Mouse (Mus musculus) embryonic facial prominence, embryonic 11.5 days (tissue): ENCODE data around the gene Rock2. TPM values are rescaled to one million over a fixed set of nuclear protein-coding genes. Genes with fewer than 3 reads are reported as not detected.

Experiments used
- ATAC-seq: fragments of 200-750 bp; cut with Nextera tagmentation; replicated peaks from 2 replicates; pipeline ENCODE4 v1.8.0; 2017; ENCODE audit warnings: low read depth; ENCODE audit not compliant: insufficient number of reproducible peaks, low FRiP score, low TSS enrichment
- DNase-seq: peaks from one replicate; pipeline ENCODE4 v3.0.0-alpha.2; 2015; ENCODE audit warnings: low spot score
- H3K27ac ChIP-seq: fragments of 300-500 bp; sonication (generic); replicated peaks from 2 replicates; pipeline ENCODE4 v1.5.1; 2014; ENCODE audit warnings: mild to moderate bottlenecking, low read depth, low read length, control low read depth
- H3K27me3 ChIP-seq: fragments of 300-500 bp; sonication (generic); 2 replicates; pipeline ENCODE4 v1.6.1; 2014; ENCODE audit warnings: mild to moderate bottlenecking, low read length, moderate library complexity, mixed read lengths; ENCODE audit not compliant: control insufficient read depth, insufficient read depth
- H3K36me3 ChIP-seq: fragments of 300-500 bp; sonication (generic); replicated peaks from 2 replicates; pipeline ENCODE4 v1.6.1; 2014; ENCODE audit warnings: low read depth, mild to moderate bottlenecking, low read length, moderate library complexity, mixed read lengths; ENCODE audit not compliant: control insufficient read depth, insufficient read depth
- H3K4me1 ChIP-seq: fragments of 300-500 bp; sonication (generic); 2 replicates; pipeline ENCODE4 v1.6.1; 2014; ENCODE audit warnings: low read length, mixed read lengths; ENCODE audit not compliant: control insufficient read depth, insufficient read depth
- H3K4me2 ChIP-seq: fragments of 300-500 bp; sonication (generic); 2 replicates; pipeline ENCODE4 v1.6.1; 2014; ENCODE audit warnings: low read depth, mild to moderate bottlenecking, control low read depth, low read length, moderate library complexity
- H3K4me3 ChIP-seq: fragments of 300-500 bp; sonication (generic); 2 replicates; pipeline ENCODE4 v1.5.1; 2014; ENCODE audit warnings: low read depth, low read length, control low read depth
- H3K9ac ChIP-seq: fragments of 300-500 bp; sonication (generic); replicated peaks from 2 replicates; pipeline ENCODE4 v1.6.1; 2014; ENCODE audit warnings: mild to moderate bottlenecking, control low read depth, low read length
- H3K9me3 ChIP-seq: fragments of 300-500 bp; sonication (generic); replicated peaks from 2 replicates; pipeline ENCODE4 v1.6.1; 2016; ENCODE audit warnings: mild to moderate bottlenecking, low read length, inconsistent platforms, mixed read lengths; ENCODE audit not compliant: control insufficient read depth
- WGBS: fragments of 180-500 bp; shearing (Covaris S2); extraction: QIAGEN DNeasy Blood & Tissue Kit; methylation state at CpG from one replicate; pipeline ENCODE4 v1.1.7; 2014; 5-methylcytosine and 5-hydroxymethylcytosine counted together
- polyA plus RNA-seq: library from polyadenylated mRNA; unstranded; fragments of >200 nt; fragmentation: Nextera tagmentation; extraction: Ambion mirVana; gene quantifications from 2 replicates; pipeline ENCODE4 v1.2.1, GENCODE M21; 2014

Rock2 gene
- polyA plus RNA-seq, 1 experiment from 2014 or later: 13.6 TPM

- H3K27ac ChIP-seq: no peak overlapping the region
- no peak overlapping the region for H3K4me2 ChIP-seq
- WGBS: 94% methylated on average over 1 of the region's 1 CpGs
- ATAC-seq: no peak
- DNase-seq: no peak
- no peak overlapping the region for H3K9ac ChIP-seq
- no peaks in the 10 kb centered on the region for H3K4me1 ChIP-seq
- H3K9me3 ChIP-seq: no peaks in the 10 kb centered on the region
- H3K36me3 ChIP-seq: no peaks in the 10 kb centered on the region
- H3K4me3 ChIP-seq: no peak overlapping the region
- no peaks in the 10 kb centered on the region for H3K27me3 ChIP-seq
Observed at GRCm38 (mm10) chr12:16907953-16908648, 13.4 kb downstream of the Rock2 start.

DNA sequence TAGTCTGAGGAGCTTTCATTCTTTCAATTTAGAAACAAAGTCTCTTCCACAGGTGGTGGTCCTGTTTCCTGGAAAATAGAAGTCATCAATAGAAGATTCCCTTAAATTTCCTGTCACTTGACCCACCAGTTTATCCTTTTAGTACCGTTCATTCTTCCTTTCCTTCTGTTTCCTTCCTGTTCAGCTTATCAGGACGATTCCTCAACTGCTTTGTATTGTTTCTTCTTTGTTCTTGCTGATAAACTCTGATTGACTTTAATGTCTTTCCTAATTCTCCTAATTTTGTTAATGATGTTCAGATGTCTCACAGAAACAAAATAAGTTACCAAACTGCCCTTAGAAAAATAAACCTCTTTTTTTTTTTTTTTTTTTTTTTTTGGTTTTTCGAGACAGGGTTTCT is 16.8 kb downstream of the Rock2 start:
- Histone ChIP-seq H3K27me3 (no peaks in the 10 kb centered on the region), H3K4me3 (no peak overlapping the region), H3K27ac (no peak overlapping the region), H3K9me3 (no peaks in the 10 kb centered on the region), H3K36me3 (no peaks in the 10 kb centered on the region), H3K4me1 (no peaks in the 10 kb centered on the region), H3K9ac (no peak overlapping the region), H3K4me2 (no peak overlapping the region)
- DNase-seq: no peak
- no peak for ATAC-seq
- WGBS: 39% methylated on average over 2 of the region's 3 CpGs

GRCm38 (mm10) chr12:16912600-16912999 is 17.9 kb downstream of the Rock2 start:
- H3K9me3 ChIP-seq: no peaks in the 10 kb centered on the region
- WGBS: 94% methylated on average over 3 of the region's 3 CpGs
- no peak for ATAC-seq
- H3K36me3 ChIP-seq: no peaks in the 10 kb centered on the region
- no peak overlapping the region for H3K9ac ChIP-seq
- no peaks in the 10 kb centered on the region for H3K4me1 ChIP-seq
- no peak overlapping the region for H3K4me3 ChIP-seq
- no peak overlapping the region for H3K27ac ChIP-seq
- no peaks in the 10 kb centered on the region for H3K27me3 ChIP-seq
- H3K4me2 ChIP-seq: no peak overlapping the region
- DNase-seq: no peak

- ATAC-seq: no peak
- no peaks in the 10 kb centered on the region for H3K36me3 ChIP-seq
- no peak for DNase-seq
- no peak overlapping the region for H3K4me2 ChIP-seq
- no peak overlapping the region for H3K9ac ChIP-seq
- H3K27me3 ChIP-seq: no peaks in the 10 kb centered on the region
- no peaks in the 10 kb centered on the region for H3K9me3 ChIP-seq
- H3K4me3 ChIP-seq: no peak overlapping the region
- H3K4me1 ChIP-seq: no peaks in the 10 kb centered on the region
- H3K27ac ChIP-seq: no peak overlapping the region
Observed at GRCm38 (mm10) chr12:16920186-16920860, 25.6 kb downstream of the Rock2 start.

GRCm38 (mm10) chr12:16927889-16928288 is 33.2 kb downstream of the Rock2 start:
- ATAC-seq (no peak), DNase-seq (no peak)
- Histone ChIP-seq H3K36me3 (no peaks in the 10 kb centered on the region; the same call in 1 of the 2 replicates), H3K9me3 (no peaks in the 10 kb centered on the region), H3K4me1 (no peaks in the 10 kb centered on the region), H3K27me3 (no peaks in the 10 kb centered on the region), H3K4me3 (no peak overlapping the region), H3K9ac (no peak overlapping the region), H3K4me2 (no peak overlapping the region), H3K27ac (no peak overlapping the region)
- WGBS: 88% methylated on average over 2 of the region's 2 CpGs

GRCm38 (mm10) chr12:16934423-16934822 is 39.7 kb downstream of the Rock2 start:
- Histone ChIP-seq H3K27me3 (no peaks in the 10 kb centered on the region), H3K9ac (no peak overlapping the region), H3K27ac (no peak overlapping the region), H3K9me3 (no peaks in the 10 kb centered on the region), H3K4me2 (no peak overlapping the region), H3K36me3 (no peaks in the 10 kb centered on the region; the same call in 1 of the 2 replicates), H3K4me3 (no peak overlapping the region), H3K4me1 (no peaks in the 10 kb centered on the region)
- no peak for DNase-seq
- no peak for ATAC-seq
- WGBS: 93% methylated on average over 1 of the region's 1 CpGs

- Histone ChIP-seq H3K36me3 (no peaks in the 10 kb centered on the region), H3K9ac (no peak overlapping the region), H3K4me3 (no peak overlapping the region), H3K9me3 (no peaks in the 10 kb centered on the region), H3K27ac (no peak overlapping the region), H3K4me1 (no peaks in the 10 kb centered on the region), H3K27me3 (no peaks in the 10 kb centered on the region), H3K4me2 (no peak overlapping the region)
- DNase-seq: no peak
- no peak for ATAC-seq
- WGBS: 90% methylated on average over 3 of the region's 3 CpGs
Observed at GRCm38 (mm10) chr12:16941976-16942375, 47.3 kb downstream of the Rock2 start.

DNA sequence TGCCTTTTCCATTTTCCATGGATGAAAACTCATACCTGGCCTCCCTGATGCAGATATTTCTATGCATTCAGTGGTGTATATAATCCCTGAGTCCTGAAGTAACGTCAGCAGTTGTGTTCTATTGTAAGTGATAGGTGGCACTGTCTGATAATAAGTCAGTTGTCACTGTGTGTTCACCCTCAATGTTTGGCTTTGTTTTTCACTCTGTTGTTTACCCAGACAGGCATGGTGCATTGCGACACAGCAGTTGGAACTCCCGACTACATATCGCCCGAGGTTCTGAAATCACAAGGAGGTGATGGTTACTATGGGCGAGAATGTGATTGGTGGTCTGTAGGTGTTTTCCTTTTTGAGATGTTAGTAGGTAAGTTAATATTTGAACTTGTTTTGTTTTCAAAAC is 53.5 kb downstream of the Rock2 start:
- H3K4me1 ChIP-seq: no peaks in the 10 kb centered on the region
- H3K4me3 ChIP-seq: no peak overlapping the region
- no peak overlapping the region for H3K4me2 ChIP-seq
- H3K36me3 ChIP-seq: no peaks in the 10 kb centered on the region
- H3K27me3 ChIP-seq: no peaks in the 10 kb centered on the region
- H3K27ac ChIP-seq: no peak overlapping the region
- DNase-seq: no peak
- H3K9ac ChIP-seq: no peak overlapping the region
- ATAC-seq: no peak
- WGBS: 90% methylated on average over 6 of the region's 6 CpGs
- H3K9me3 ChIP-seq: no peaks in the 10 kb centered on the region
